Mouse (Mus musculus): ENCODE data around the gene Mlkl.
A peak's percentile ranks its signal among the peaks of the same experiment; 100 is the strongest.

The Mlkl gene

DNA sequence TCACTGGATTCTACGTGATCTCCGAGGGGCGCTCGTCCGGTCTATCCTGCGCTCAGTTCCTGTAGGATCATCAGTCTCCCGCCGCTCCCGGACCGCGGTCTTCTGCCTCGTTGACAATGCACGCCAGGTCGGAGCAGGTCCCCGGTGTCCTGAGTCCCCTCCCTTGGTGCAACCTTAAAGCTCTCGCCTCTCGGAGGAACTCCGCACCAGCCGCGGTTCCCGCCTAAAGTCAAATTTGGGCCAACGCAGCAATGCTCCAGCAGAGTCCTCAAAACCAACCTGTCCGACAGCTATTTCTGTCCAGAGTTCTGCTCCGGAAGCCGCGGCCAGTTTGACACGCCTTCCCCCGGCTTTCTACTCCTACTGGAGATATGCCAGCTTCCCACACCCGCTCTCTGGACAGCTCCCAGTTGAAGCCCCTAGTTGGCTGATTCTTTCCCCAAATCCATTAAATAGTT is at the start of gene Mlkl:
Mlkl (minus strand) TSS at position 288 of the 458 bp plus-strand sequence.
- peak; percentile 59 to 63 for DNase-seq (ENCODE audit: low spot score in 2 of 2)

DNA sequence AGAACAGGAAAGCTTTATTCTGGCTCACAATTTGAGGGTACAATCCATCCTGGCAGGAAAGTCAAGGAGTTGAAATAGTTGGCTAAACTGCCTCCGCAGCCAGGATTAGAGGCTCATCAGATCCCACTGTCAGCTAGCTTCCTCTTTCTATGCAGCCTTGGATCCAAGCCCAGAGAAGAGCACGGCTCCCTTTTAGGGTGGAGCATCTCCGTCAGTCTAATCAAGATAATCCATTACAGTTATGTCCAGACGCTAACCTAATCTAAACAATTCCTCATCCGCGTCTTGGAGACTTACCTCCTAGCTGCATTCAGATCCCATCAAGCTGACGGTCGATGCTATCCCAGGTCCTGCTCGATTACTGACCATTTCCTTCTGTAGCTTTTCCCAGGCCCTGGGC is 47.9 kb upstream of the Mlkl start:
- DNase-seq (ENCODE audit: low spot score in 2 of 2), result no peak

- no peak for DNase-seq (ENCODE audit: low spot score in 2 of 2)
These were observed 46.7 kb upstream of the Mlkl start for GRCm38 (mm10) chr8:111384628-111385027.

- DNase-seq (ENCODE audit: low spot score in 2 of 2), result no peak
These were observed 37.2 kb upstream of the Mlkl start for GRCm38 (mm10) chr8:111375192-111375591.

DNA sequence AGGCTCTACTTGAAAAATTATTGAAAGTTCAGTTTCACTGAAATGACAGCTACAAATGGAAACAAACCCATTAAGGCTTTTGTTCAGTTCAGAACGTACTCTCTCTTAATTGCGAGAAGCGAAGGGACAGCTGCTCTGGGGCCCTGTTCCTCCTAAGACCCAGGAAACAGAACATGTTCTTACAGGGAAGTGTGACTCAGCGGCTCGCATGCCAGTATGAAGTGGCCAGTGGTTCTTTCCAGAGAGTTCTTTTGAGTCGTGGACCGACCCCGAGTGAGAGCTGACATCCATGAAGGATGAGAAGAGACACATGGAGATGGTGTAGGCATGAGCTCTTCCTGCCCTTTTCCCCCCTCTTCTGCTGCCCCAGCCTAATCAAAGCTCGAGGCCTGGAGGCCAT is 31.7 kb upstream of the Mlkl start:
- DNase-seq (ENCODE audit: low spot score in 2 of 2), result no peak

- no peak for DNase-seq (ENCODE audit: low spot score in 2 of 2)
These were observed 29.4 kb upstream of the Mlkl start for GRCm38 (mm10) chr8:111367350-111367749.

- DNase-seq (ENCODE audit: low spot score in 2 of 2), result no peak
These were observed 28.7 kb upstream of the Mlkl start for GRCm38 (mm10) chr8:111366610-111367234.

- DNase-seq (ENCODE audit: low spot score in 2 of 2), result no peak
These were observed 25.5 kb upstream of the Mlkl start for GRCm38 (mm10) chr8:111363489-111363888.

DNA sequence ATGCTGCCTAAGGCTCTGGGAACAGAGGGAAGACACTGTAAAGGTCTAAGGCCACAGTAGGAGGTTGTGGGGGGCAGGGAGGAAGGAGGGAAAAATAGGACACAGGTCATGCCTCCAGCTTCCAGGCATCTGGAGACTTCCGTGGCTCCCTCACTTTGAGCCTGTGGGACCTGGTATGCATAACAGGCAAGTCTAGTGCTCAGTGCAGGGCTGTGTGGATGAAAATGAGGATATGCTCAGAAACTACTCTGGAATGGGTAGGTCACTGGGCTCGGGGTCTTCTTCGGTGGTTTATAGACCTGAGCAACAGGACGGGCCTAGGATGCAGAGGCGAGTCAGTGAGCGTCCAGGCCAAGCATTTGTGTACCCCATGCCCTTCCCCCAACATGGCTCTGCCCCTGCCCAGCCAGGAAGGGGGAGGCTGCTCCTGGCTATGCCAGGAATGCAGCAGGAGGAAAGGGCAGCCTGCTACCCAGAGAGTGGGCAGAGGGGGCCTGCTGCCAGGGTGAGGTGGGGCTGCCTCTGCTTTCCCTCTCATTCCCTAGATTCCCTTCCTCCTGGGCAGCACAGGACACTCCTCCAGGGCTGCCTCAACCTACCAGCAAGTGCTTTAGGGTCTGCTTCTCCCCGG is 22.7 kb upstream of the Mlkl start:
- no peak for DNase-seq (ENCODE audit: low spot score in 2 of 2)

DNA sequence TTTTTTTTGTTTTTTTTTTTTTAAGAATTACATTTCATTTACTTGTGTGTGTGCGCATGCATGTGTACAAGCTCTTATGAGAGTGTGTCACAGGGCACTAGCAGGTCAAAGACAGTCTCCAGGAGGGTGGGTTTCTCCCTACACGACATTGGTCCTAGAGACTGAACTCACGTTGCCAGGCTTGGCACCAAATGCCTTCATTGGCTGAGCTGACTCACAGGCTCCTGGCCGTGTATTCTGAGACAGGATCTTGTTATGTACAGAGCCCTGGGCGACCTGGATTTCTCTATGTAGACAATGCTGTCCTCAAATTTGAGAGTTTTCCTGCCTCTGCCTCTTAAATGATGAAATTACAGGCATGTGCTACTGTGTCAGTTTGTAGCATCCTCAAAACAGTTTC is 22.0 kb upstream of the Mlkl start:
- DNase-seq (ENCODE audit: low spot score in 2 of 2), result no peak

- DNase-seq (ENCODE audit: low spot score in 2 of 2), result no peak
These were observed 20.9 kb upstream of the Mlkl start for GRCm38 (mm10) chr8:111358905-111359304.

GRCm38 (mm10) chr8:111357433-111357832 is 19.5 kb upstream of the Mlkl start:
- DNase-seq (ENCODE audit: low spot score in 2 of 2), result no peak

DNA sequence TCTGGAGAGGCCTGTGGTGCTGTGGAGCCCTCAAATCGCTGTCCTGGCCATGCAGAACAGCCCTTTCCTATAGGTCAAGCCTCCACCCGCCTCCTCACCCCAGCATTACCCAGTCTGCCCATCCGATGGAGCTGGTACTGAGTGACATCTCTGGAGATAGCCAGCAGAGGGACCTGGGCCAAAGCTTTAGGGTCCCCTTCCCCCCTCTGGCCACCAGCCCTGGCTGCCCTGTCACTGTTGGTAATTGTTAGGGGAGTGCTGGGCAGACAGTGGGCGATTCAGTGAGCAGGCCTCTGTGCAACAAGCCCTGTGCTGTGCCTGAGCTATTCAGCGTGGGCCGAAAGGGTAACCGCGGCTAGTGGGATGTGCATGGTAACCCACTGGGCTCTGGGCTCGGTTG is 15.5 kb upstream of the Mlkl start:
- DNase-seq (ENCODE audit: low spot score in 2 of 2), result no peak

DNA sequence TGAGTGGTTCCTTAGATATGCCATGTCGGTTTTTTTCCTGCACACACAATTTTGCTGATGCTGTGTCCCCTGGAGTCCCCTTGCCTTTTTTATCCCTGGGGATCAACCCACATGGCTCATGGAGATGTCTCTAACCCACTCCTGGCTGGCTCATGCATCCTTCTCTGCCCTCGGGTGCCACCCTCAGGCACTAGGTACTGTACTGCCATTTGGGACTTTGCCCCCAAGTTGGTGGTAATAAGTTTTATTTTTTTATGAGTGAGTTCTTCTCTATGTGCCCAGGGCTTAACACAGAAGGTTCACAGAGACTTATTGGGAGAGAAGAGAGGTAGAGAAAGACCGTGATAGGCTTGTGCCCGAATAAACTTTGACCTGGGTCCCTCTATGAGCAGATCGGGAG is 14.3 kb upstream of the Mlkl start:
- DNase-seq (ENCODE audit: low spot score in 2 of 2), result no peak

DNA sequence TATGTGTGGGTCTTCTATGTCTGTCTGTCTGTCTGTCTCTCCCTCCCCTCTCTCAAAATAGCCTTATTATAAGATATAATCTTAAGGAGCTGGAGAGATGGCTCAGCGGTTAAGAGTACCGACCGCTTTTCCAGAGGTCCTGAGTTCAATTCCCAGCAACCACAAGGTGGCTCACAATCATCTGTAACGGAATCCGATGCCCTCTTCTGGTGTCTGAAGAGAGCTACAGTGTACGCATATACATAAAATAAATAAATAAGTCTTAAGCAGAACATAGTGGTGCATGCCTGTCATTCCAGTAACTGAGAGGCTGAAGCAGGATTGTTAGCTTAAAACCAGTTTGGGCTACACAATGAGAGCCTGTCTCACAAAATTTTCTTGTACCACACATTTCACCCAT is 12.6 kb upstream of the Mlkl start:
- DNase-seq (ENCODE audit: low spot score in 2 of 2), result no peak

- DNase-seq (ENCODE audit: low spot score in 2 of 2), result peak; percentile 51 to 85
These were observed 5.2 kb upstream of the Mlkl start for GRCm38 (mm10) chr8:111343225-111343624.

GRCm38 (mm10) chr8:111340186-111340585 is 2.2 kb upstream of the Mlkl start:
- DNase-seq (ENCODE audit: low spot score in 2 of 2), result no peak

- no peak for DNase-seq (ENCODE audit: low spot score in 2 of 2)
These were observed 612 bp upstream of the Mlkl start for GRCm38 (mm10) chr8:111338370-111339208.

- DNase-seq (ENCODE audit: low spot score in 2 of 2), result peak in 1 of 2 experiments; percentile 31
These were observed 577 bp downstream of the Mlkl start for GRCm38 (mm10) chr8:111337311-111337889.

DNA sequence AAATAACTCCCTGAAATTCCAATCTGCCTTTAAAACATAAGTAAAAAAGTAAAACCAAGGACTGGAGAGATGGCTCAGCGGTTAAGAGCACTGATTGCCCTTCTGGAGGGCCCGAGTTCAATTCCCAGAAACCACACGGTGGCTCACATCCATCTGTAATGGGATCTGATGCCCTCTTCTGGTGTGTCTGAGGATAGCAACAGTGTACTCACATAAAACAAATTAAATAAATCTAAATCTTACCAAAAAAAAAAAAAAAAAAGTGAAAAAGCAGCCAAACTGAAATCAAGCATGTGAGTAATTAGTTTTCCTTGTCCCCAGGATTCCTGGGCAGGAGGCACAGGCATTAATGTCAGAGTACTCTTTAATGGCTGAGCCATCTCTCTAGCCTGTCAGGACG is 1.3 kb downstream of the Mlkl start:
- no peak for DNase-seq (ENCODE audit: low spot score in 2 of 2)

DNA sequence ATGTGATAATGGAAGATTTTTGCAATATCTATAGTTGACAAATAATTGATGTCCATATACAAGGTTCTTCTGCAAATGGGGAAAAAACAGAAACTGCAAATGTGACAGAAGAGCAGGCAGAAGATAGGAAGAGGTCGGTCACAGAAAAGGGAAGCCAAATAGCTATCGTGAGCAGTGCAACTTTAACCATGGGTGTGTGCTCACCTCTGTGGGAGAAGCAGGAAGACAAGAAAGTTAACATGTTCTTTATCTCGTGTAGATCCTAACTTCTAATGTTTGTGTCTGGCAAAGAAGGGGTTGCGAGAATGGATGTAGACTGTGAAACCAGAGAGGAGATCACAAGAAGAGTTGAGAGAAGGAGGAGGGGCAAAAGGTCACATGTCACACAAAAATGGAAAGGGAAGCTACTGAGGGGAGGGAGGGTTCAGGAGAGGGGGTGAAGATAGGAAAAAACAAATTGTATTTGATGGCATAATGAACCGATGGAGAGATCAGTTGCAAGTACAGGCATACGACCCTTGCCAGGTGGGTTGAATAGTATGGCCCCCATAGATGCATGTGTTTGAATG is 12.7 kb downstream of the Mlkl start:
- no peak for DNase-seq (ENCODE audit: low spot score in 2 of 2)

- no peak for DNase-seq (ENCODE audit: low spot score in 2 of 2)
These were observed 23.2 kb downstream of the Mlkl start for GRCm38 (mm10) chr8:111314729-111315128.

Data from spleen, postnatal 10 days (tissue).